Mouse (Mus musculus): ENCODE data around the gene Elf2.

- TF ChIP-seq CTCF (IDR thresholded peaks at IDR 0.05; ENCODE audit: low read depth) (no peak), EP300 (IDR thresholded peaks at IDR 0.05; ENCODE audit: low read depth) (no peak)
Measured at GRCm38 (mm10) chr3:51239541-51239940, 100.9 kb downstream of the Elf2 start.
